Mouse (Mus musculus) CD8-positive naive resting alpha-beta T cell, adult 2 months (primary cell): ENCODE measurements around the gene Vmn2r32.
"Not testable (repeated sequence)": the region's sequence is repeated elsewhere in the genome, so short reads cannot be mapped to it uniquely, and the experiment has no call there.

Source experiments
- DNase-seq, 2 experiments: peaks; one replicate each; pipeline ENCODE4 v3.0.0; 2022; ENCODE audit warnings: low read depth in 2 of 2, low spot score in 2 of 2

Vmn2r32 gene

DNA sequence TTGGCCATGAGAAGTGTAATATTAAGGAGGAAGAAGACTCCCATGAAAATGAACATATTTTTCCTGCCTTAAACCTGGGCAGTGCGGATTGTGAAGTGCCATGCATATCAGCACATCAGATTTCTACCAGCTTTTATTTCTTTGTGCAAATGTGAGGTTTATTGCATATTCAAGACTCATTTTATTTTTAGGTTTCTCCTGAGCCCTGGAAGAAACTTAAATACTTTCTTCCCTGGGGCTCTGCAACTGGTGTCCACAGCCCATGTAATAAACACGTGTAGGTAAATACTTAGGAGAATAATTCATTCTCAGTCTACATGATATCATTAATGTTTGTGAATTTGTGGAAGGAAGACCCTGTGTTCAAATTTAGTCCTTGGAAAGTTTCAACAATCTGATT is at the start of gene Vmn2r32:
TSS of gene Vmn2r32 (minus strand) at position 101 of the 400 bp plus-strand sequence.
- DNase-seq, result not testable (repeated sequence)
